17 mouse cellular contexts compared by ENCODE assay signal in the genomic region with DNA sequence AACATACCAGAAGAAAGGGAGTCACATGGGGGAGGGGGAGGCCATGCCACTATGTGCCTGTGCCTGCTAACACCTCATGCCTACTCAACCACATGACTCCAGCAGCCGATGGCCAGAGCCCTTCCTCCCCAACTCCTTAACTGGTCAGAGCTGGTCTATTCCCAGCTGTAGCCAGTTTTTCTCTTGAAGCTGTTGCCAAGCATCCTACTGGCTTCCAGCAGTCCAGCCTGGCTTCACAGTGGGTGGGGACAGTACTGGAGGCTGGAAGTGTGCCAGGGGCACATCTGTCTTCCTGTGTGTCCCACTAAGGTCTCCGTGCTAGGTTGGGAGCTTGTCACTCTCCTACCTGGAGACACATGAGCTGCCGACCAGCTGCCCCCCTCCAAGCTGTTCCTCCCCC. TPM values are rescaled to one million over a fixed set of nuclear protein-coding genes. Genes with fewer than 3 reads are reported as not detected.
DNase-seq lines count a peak whose midpoint lies in the region; ATAC-seq and TF ChIP-seq lines count a peak whose summit lies in the region.
"Had no signal": no experiment of that assay in that cellular context is flagged by ENCODE, and none has a peak within 500 bp of the region (broad histone marks: within the 10 kb centered on the region; RNA-seq: fewer than 3 reads in every experiment).

No protein-coding gene starts in this region.

- TF ChIP-seq CTCF in forebrain, postnatal 0 days (IDR thresholded peaks at IDR 0.05; ENCODE audit: low read depth): no peak

- H3K27me3 ChIP-seq in forebrain, postnatal 0 days (ENCODE audit: insufficient read depth, low read length): no peaks in the 10 kb centered on the region
- H3K27me3 ChIP-seq in forebrain, embryonic 15.5 days: no peaks in the 10 kb centered on the region
- H3K27me3 ChIP-seq in neural tube, embryonic 12.5 days (replicated peaks): no peaks in the 10 kb centered on the region
- H3K27me3 ChIP-seq in hindbrain, embryonic 16.5 days (replicated peaks; ENCODE audit: control insufficient read depth, insufficient read depth, low read length): no peaks in the 10 kb centered on the region
- H3K27me3 ChIP-seq: heart, embryonic 13.5 days; hindbrain, embryonic 15.5 days had no signal

- peak; percentile 46; the same call in 1 of the 2 replicates for ATAC-seq in forebrain, postnatal 0 days
- no peak for ATAC-seq in forebrain, embryonic 15.5 days (replicated peaks)
- peak; percentile 50 for ATAC-seq in neural tube, embryonic 12.5 days (ENCODE audit: low FRiP score, low read depth)
- peak; percentile 52 for ATAC-seq in hindbrain, embryonic 16.5 days
- ATAC-seq: liver, embryonic 12.5 days had no signal

- H3K4me3 ChIP-seq in forebrain, postnatal 0 days (ENCODE audit: low read depth, low read length): no peak overlapping the region
- H3K4me3 ChIP-seq in forebrain, embryonic 15.5 days: no peak overlapping the region
- H3K4me3 ChIP-seq in neural tube, embryonic 12.5 days: no peak overlapping the region
- no peak overlapping the region for H3K4me3 ChIP-seq in hindbrain, embryonic 16.5 days (ENCODE audit: low read length)
- H3K4me3 ChIP-seq: heart, embryonic 13.5 days; hindbrain, embryonic 15.5 days; liver, embryonic 12.5 days had no signal

- no peaks in the 10 kb centered on the region for H3K9me3 ChIP-seq in forebrain, postnatal 0 days (ENCODE audit: low read length)
- H3K9me3 ChIP-seq in forebrain, embryonic 15.5 days: no peaks in the 10 kb centered on the region
- H3K9me3 ChIP-seq in neural tube, embryonic 12.5 days: no peaks in the 10 kb centered on the region
- no peaks in the 10 kb centered on the region for H3K9me3 ChIP-seq in hindbrain, embryonic 16.5 days (ENCODE audit: control insufficient read depth, low read length)
- H3K9me3 ChIP-seq: heart, embryonic 13.5 days; hindbrain, embryonic 15.5 days; liver, embryonic 12.5 days had no signal

- no peak overlapping the region for H3K4me2 ChIP-seq in forebrain, postnatal 0 days (ENCODE audit: low read depth)
- H3K4me2 ChIP-seq in forebrain, embryonic 15.5 days (replicated peaks): no peak overlapping the region
- no peak overlapping the region for H3K4me2 ChIP-seq in neural tube, embryonic 12.5 days (replicated peaks)
- no peak overlapping the region for H3K4me2 ChIP-seq in hindbrain, embryonic 16.5 days (ENCODE audit: low read length)
- H3K4me2 ChIP-seq: heart, embryonic 13.5 days; hindbrain, embryonic 15.5 days; liver, embryonic 12.5 days had no signal

- H3K36me3 ChIP-seq in forebrain, postnatal 0 days (ENCODE audit: insufficient read depth): peaks cover 26% of the 10 kb centered on the region
- H3K36me3 ChIP-seq in forebrain, embryonic 15.5 days: peaks cover 7% of the 10 kb centered on the region; the same call in 1 of the 2 replicates
- H3K36me3 ChIP-seq in neural tube, embryonic 12.5 days: peaks cover 28% of the 10 kb centered on the region
- H3K36me3 ChIP-seq in hindbrain, embryonic 16.5 days (ENCODE audit: control insufficient read depth, insufficient read depth, low read length): peaks cover 3% of the 10 kb centered on the region; the same call in 1 of the 2 replicates
- H3K36me3 ChIP-seq: heart, embryonic 13.5 days; liver, embryonic 12.5 days had no signal

- no peaks in the 10 kb centered on the region for H3K4me1 ChIP-seq in forebrain, postnatal 0 days (ENCODE audit: insufficient read depth)
- 0 out of 2 replicates have a peak, but pooled peaks cover 11% of the 10 kb centered on the region for H3K4me1 ChIP-seq in forebrain, embryonic 15.5 days
- peaks cover 8% of the 10 kb centered on the region for H3K4me1 ChIP-seq in neural tube, embryonic 12.5 days
- H3K4me1 ChIP-seq in hindbrain, embryonic 16.5 days (ENCODE audit: control insufficient read depth, insufficient read depth, low read depth, low read length): peaks cover 4% of the 10 kb centered on the region; the same call in 1 of the 2 replicates
- H3K4me1 ChIP-seq: heart, embryonic 13.5 days; liver, embryonic 12.5 days had no signal

- WGBS in forebrain, postnatal 0 days: 54% methylated on average over 3 of the region's 3 CpGs
- 52% methylated on average over 3 of the region's 3 CpGs for WGBS in forebrain, embryonic 15.5 days
- WGBS in neural tube, embryonic 12.5 days: 70% methylated on average over 3 of the region's 3 CpGs
- WGBS in hindbrain, embryonic 16.5 days: 34% methylated on average over 3 of the region's 3 CpGs

- intact Hi-C loops in heart, postnatal 14 days (cut with DNase I): no loop called here

- H3K27ac ChIP-seq in forebrain, postnatal 0 days (ENCODE audit: low read depth, low read length): no peak overlapping the region
- H3K27ac ChIP-seq in forebrain, embryonic 15.5 days (replicated peaks): no peak overlapping the region
- no peak overlapping the region for H3K27ac ChIP-seq in neural tube, embryonic 12.5 days
- no peak overlapping the region for H3K27ac ChIP-seq in hindbrain, embryonic 16.5 days (ENCODE audit: low read depth, low read length)
- H3K27ac ChIP-seq: heart, embryonic 13.5 days; hindbrain, embryonic 15.5 days; liver, embryonic 12.5 days had no signal

- H3K9ac ChIP-seq in forebrain, postnatal 0 days: no peak overlapping the region
- H3K9ac ChIP-seq in forebrain, embryonic 15.5 days (replicated peaks): no peak overlapping the region
- H3K9ac ChIP-seq in neural tube, embryonic 12.5 days: no peak overlapping the region
- no peak overlapping the region for H3K9ac ChIP-seq in hindbrain, embryonic 16.5 days (ENCODE audit: low read depth, low read length)
- H3K9ac ChIP-seq: heart, embryonic 13.5 days; hindbrain, embryonic 15.5 days; liver, embryonic 12.5 days had no signal

- DNase-seq in forebrain, postnatal 0 days: no peak
- no peak for DNase-seq in neural tube, embryonic 10.5 days (ENCODE audit: extremely low spot score, low spot score)
- peak; percentile 43 for DNase-seq in kidney, postnatal 14 days
- DNase-seq in spleen, postnatal 36 days (ENCODE audit: low spot score in 2 of 2): no peak
- DNase-seq in heart, postnatal 14 days: no peak
- DNase-seq: cerebellum, adult 18-20 months; gastrocnemius, postnatal 14 days; lung, postnatal 14 days; right cerebral cortex, postnatal 14 days had no signal

RNA-seq across cellular contexts. Expression of a gene that starts 26.8 kb away (rescaled TPM):
- total RNA-seq in forebrain, postnatal 0 days (2014; rRNA removed): 1.4 and 2.1 TPM in 2 replicates
- 1.1 and 1.3 TPM in 2 replicates for polyA plus RNA-seq in forebrain, postnatal 0 days (2015; fragmentation: Nextera tagmentation; extraction: Ambion mirVana)
- 0.27 and 0.34 TPM in 2 replicates for polyA plus RNA-seq in forebrain, embryonic 15.5 days (2015; fragmentation: Nextera tagmentation; extraction: Ambion mirVana)
- 1.5 and 1.8 TPM in 2 replicates for polyA plus RNA-seq in neural tube, embryonic 12.5 days (2016; fragmentation: Nextera tagmentation; extraction: Ambion mirVana)
- polyA plus RNA-seq in hindbrain, embryonic 16.5 days (2015; fragmentation: Nextera tagmentation; extraction: Ambion mirVana): 0.29 and 2.4 TPM in 2 replicates
- not detected for total RNA-seq in heart, postnatal 14 days (2021)
- total RNA-seq: layer of hippocampus, adult 8-10 months; MEL had no signal
- polyA plus RNA-seq: liver, embryonic 12.5 days had no signal

RNA-seq across cellular contexts. Expression of a gene that starts 51.3 kb away (rescaled TPM):
- total RNA-seq in forebrain, postnatal 0 days (2014; rRNA removed): 80.9 and 91.7 TPM in 2 replicates
- polyA plus RNA-seq in forebrain, postnatal 0 days (2015; fragmentation: Nextera tagmentation; extraction: Ambion mirVana): 44.6 and 57.7 TPM in 2 replicates
- polyA plus RNA-seq in forebrain, embryonic 15.5 days (2015; fragmentation: Nextera tagmentation; extraction: Ambion mirVana): 37.8 and 40.6 TPM in 2 replicates
- 46.5 and 48.3 TPM in 2 replicates for polyA plus RNA-seq in neural tube, embryonic 12.5 days (2016; fragmentation: Nextera tagmentation; extraction: Ambion mirVana)
- polyA plus RNA-seq in hindbrain, embryonic 16.5 days (2015; fragmentation: Nextera tagmentation; extraction: Ambion mirVana): 46.0 and 48.2 TPM in 2 replicates
- under 1 TPM; 0.33 to 0.49 TPM for total RNA-seq in heart, postnatal 14 days (2021)
- total RNA-seq: MEL had no signal
